Mouse (Mus musculus) embryonic facial prominence, embryonic 11.5 days (tissue): ENCODE measurements at regions not wholly inside any gene's neighbourhood (a gene's known extent, or its start where the extent isn't known, plus 50 kb on each side); places are given as distances from the start of the nearest gene placed in this dataset.

Experiments
- ATAC-seq: fragments of 200-750 bp; cut with Nextera tagmentation; replicated peaks from 2 replicates; pipeline ENCODE4 v1.8.0; 2017; ENCODE audit warnings: low read depth; ENCODE audit not compliant: insufficient number of reproducible peaks, low FRiP score, low TSS enrichment
- DNase-seq: peaks from one replicate; pipeline ENCODE4 v3.0.0-alpha.2; 2015; ENCODE audit warnings: low spot score
- H3K27ac ChIP-seq: fragments of 300-500 bp; sonication (generic); replicated peaks from 2 replicates; pipeline ENCODE4 v1.5.1; 2014; ENCODE audit warnings: mild to moderate bottlenecking, low read depth, low read length, control low read depth
- H3K27me3 ChIP-seq: fragments of 300-500 bp; sonication (generic); 2 replicates; pipeline ENCODE4 v1.6.1; 2014; ENCODE audit warnings: mild to moderate bottlenecking, low read length, moderate library complexity, mixed read lengths; ENCODE audit not compliant: control insufficient read depth, insufficient read depth
- H3K36me3 ChIP-seq: fragments of 300-500 bp; sonication (generic); replicated peaks from 2 replicates; pipeline ENCODE4 v1.6.1; 2014; ENCODE audit warnings: low read depth, mild to moderate bottlenecking, low read length, moderate library complexity, mixed read lengths; ENCODE audit not compliant: control insufficient read depth, insufficient read depth
- H3K4me1 ChIP-seq: fragments of 300-500 bp; sonication (generic); 2 replicates; pipeline ENCODE4 v1.6.1; 2014; ENCODE audit warnings: low read length, mixed read lengths; ENCODE audit not compliant: control insufficient read depth, insufficient read depth
- H3K4me2 ChIP-seq: fragments of 300-500 bp; sonication (generic); 2 replicates; pipeline ENCODE4 v1.6.1; 2014; ENCODE audit warnings: low read depth, mild to moderate bottlenecking, control low read depth, low read length, moderate library complexity
- H3K4me3 ChIP-seq: fragments of 300-500 bp; sonication (generic); 2 replicates; pipeline ENCODE4 v1.5.1; 2014; ENCODE audit warnings: low read depth, low read length, control low read depth
- H3K9ac ChIP-seq: fragments of 300-500 bp; sonication (generic); replicated peaks from 2 replicates; pipeline ENCODE4 v1.6.1; 2014; ENCODE audit warnings: mild to moderate bottlenecking, control low read depth, low read length
- H3K9me3 ChIP-seq: fragments of 300-500 bp; sonication (generic); replicated peaks from 2 replicates; pipeline ENCODE4 v1.6.1; 2016; ENCODE audit warnings: mild to moderate bottlenecking, low read length, inconsistent platforms, mixed read lengths; ENCODE audit not compliant: control insufficient read depth
- WGBS: fragments of 180-500 bp; shearing (Covaris S2); extraction: QIAGEN DNeasy Blood & Tissue Kit; methylation state at CpG from one replicate; pipeline ENCODE4 v1.1.7; 2014; 5-methylcytosine and 5-hydroxymethylcytosine counted together

DNA sequence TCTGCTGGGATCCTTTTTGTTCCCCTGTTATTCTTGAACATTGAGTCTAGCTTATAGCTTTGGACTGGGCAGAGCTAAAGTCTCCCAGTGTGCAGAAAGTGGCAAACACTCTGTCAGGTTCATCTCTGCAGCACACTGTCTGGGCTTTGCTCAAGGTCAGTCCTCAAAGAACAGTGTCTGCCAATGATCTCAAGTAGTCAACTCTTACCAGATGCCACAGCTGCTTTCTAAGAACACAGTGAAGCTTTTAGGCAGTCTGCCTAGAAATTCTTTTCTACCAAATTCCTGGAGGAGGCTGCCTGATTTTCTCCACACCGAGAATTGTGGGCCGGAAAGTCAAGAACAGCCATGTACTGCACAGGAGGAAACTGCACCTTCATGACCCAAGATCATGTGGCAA, 831.0 kb upstream of the A1bg start:
- Histone ChIP-seq H3K36me3 (no peaks in the 10 kb centered on the region), H3K9me3 (no peaks in the 10 kb centered on the region), H3K4me3 (no peak overlapping the region), H3K4me2 (no peak overlapping the region), H3K9ac (no peak overlapping the region), H3K27ac (no peak overlapping the region), H3K27me3 (no peaks in the 10 kb centered on the region), H3K4me1 (no peaks in the 10 kb centered on the region)
- WGBS: 85% methylated on average over 2 of the region's 2 CpGs
- ATAC-seq (no peak), DNase-seq (no peak)

- no peaks in the 10 kb centered on the region for H3K9me3 ChIP-seq
- H3K4me2 ChIP-seq: no peak overlapping the region
- ATAC-seq: no peak
- H3K27me3 ChIP-seq: no peaks in the 10 kb centered on the region
- H3K36me3 ChIP-seq: no peaks in the 10 kb centered on the region
- H3K4me3 ChIP-seq: no peak overlapping the region
- 63% methylated on average over 1 of the region's 1 CpGs for WGBS
- no peak overlapping the region for H3K27ac ChIP-seq
- no peak overlapping the region for H3K9ac ChIP-seq
- no peak for DNase-seq
- no peaks in the 10 kb centered on the region for H3K4me1 ChIP-seq
These were observed 800.9 kb upstream of the A1bg start for GRCm38 (mm10) chr15:61723696-61724095.

GRCm38 (mm10) chr15:61718486-61718885, 795.7 kb upstream of the A1bg start:
- DNase-seq (no peak), ATAC-seq (no peak)
- no peaks in the 10 kb centered on the region for H3K27me3 ChIP-seq
- H3K9ac ChIP-seq: no peak overlapping the region
- no peaks in the 10 kb centered on the region for H3K9me3 ChIP-seq
- H3K36me3 ChIP-seq: no peaks in the 10 kb centered on the region
- no peaks in the 10 kb centered on the region for H3K4me1 ChIP-seq
- H3K4me3 ChIP-seq: no peak overlapping the region
- no peak overlapping the region for H3K27ac ChIP-seq
- no peak overlapping the region for H3K4me2 ChIP-seq

DNA sequence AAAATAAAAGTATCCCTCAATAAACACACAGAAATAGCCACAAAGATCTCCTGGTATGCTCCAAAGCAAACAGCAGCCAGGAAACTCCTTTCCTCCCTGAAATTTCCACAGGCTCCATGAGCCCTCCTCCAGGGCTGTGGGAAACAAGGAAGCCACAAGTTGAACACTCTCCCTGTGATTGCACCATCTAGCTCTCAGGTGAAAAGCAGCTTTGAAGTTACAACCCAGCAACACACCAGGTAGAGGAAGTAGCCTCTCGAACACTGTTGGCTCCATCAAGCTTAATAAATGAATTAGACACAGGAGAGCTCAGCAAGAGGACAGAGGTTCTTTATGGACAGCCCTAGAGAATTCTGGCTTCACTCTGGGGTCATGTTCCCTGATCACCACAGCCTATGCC, 794.4 kb upstream of the A1bg start:
- H3K27me3 ChIP-seq: no peaks in the 10 kb centered on the region
- no peak overlapping the region for H3K4me3 ChIP-seq
- H3K27ac ChIP-seq: no peak overlapping the region
- DNase-seq (no peak), ATAC-seq (no peak)
- H3K4me2 ChIP-seq: no peak overlapping the region
- 77% methylated on average over 1 of the region's 1 CpGs for WGBS
- no peaks in the 10 kb centered on the region for H3K9me3 ChIP-seq
- no peaks in the 10 kb centered on the region for H3K4me1 ChIP-seq
- no peak overlapping the region for H3K9ac ChIP-seq
- H3K36me3 ChIP-seq: no peaks in the 10 kb centered on the region

GRCm38 (mm10) chr15:61713953-61714352, 791.1 kb upstream of the A1bg start:
- 77% methylated on average over 2 of the region's 2 CpGs for WGBS
- DNase-seq: no peak
- H3K36me3 ChIP-seq: no peaks in the 10 kb centered on the region

GRCm38 (mm10) chr15:61708928-61709327, 786.1 kb upstream of the A1bg start:
- Histone ChIP-seq H3K9ac (no peak overlapping the region), H3K4me3 (no peak overlapping the region), H3K36me3 (no peaks in the 10 kb centered on the region), H3K4me2 (no peak overlapping the region), H3K27ac (no peak overlapping the region), H3K9me3 (no peaks in the 10 kb centered on the region), H3K27me3 (no peaks in the 10 kb centered on the region), H3K4me1 (no peaks in the 10 kb centered on the region)
- WGBS: 80% methylated on average over 4 of the region's 4 CpGs
- ATAC-seq (no peak), DNase-seq (no peak)

More at GRCm38 (mm10) chr15:61713953-61714352, 791.1 kb upstream of the A1bg start:
- H3K27me3 ChIP-seq: no peaks in the 10 kb centered on the region
- H3K27ac ChIP-seq: no peak overlapping the region
- H3K4me3 ChIP-seq: no peak overlapping the region
- H3K4me2 ChIP-seq: no peak overlapping the region
- no peak for ATAC-seq
- H3K4me1 ChIP-seq: no peaks in the 10 kb centered on the region
- no peaks in the 10 kb centered on the region for H3K9me3 ChIP-seq
- H3K9ac ChIP-seq: no peak overlapping the region

DNA sequence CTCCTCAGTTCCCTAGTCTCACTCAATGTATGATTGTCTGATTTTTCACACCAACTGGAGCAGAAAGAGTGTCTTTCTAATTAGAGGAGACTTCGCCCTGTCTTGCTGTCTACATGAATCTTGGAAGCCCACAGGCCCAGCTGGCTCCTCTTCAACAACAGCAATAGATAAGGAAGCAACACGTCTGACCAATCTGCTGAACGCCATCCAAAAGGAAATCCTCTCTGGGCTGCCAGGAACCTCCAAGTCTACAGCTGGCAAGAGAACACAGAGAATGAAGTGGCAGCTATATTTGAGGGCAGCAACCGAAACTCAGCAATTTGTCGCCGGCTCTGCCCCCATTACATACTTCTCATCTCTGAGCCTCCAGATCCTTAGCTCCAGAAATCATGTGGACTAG, 785.1 kb upstream of the A1bg start:
- no peak for DNase-seq
- Histone ChIP-seq H3K27ac (no peak overlapping the region), H3K9ac (no peak overlapping the region), H3K4me3 (no peak overlapping the region), H3K27me3 (no peaks in the 10 kb centered on the region), H3K4me1 (no peaks in the 10 kb centered on the region), H3K36me3 (no peaks in the 10 kb centered on the region), H3K9me3 (no peaks in the 10 kb centered on the region), H3K4me2 (no peak overlapping the region)
- no peak for ATAC-seq
- WGBS: 85% methylated on average over 6 of the region's 6 CpGs

- no peaks in the 10 kb centered on the region for H3K36me3 ChIP-seq
- no peaks in the 10 kb centered on the region for H3K9me3 ChIP-seq
- no peaks in the 10 kb centered on the region for H3K4me1 ChIP-seq
- WGBS: 90% methylated on average over 1 of the region's 1 CpGs
- no peak overlapping the region for H3K9ac ChIP-seq
- no peaks in the 10 kb centered on the region for H3K27me3 ChIP-seq
- ATAC-seq (no peak), DNase-seq (no peak)
- no peak overlapping the region for H3K4me2 ChIP-seq
- H3K27ac ChIP-seq: no peak overlapping the region
- no peak overlapping the region for H3K4me3 ChIP-seq
These were observed 769.9 kb upstream of the A1bg start for GRCm38 (mm10) chr15:61692679-61693078.

DNA sequence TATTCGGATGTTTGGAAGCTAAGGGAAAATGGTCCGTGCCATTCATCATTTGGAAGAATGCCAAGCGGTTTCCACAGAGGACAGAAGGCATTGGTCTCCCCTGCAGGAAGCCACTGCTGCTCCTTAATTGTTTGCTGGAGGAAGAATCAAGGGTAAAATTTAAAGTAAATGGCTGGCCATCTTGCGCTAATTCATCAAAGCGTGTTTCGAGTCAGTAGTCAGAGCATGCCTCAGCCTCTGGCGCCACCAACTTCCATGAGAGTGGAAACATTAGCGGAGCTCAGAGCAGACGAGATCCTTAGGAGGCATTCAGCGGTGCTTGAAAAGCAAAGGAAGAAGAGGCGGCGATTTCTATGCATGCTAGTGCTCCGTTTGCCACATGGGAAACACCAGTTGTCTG, 767.6 kb upstream of the A1bg start:
- ATAC-seq (no peak), DNase-seq (no peak)

More for the DNA sequence above, 767.6 kb upstream of the A1bg start:
- Histone ChIP-seq H3K9ac (no peak overlapping the region), H3K4me3 (no peak overlapping the region), H3K27me3 (no peaks in the 10 kb centered on the region), H3K27ac (no peak overlapping the region), H3K4me2 (no peak overlapping the region), H3K9me3 (no peaks in the 10 kb centered on the region), H3K4me1 (no peaks in the 10 kb centered on the region), H3K36me3 (no peaks in the 10 kb centered on the region)
- WGBS: 90% methylated on average over 13 of the region's 13 CpGs
